Mouse (Mus musculus) heart, embryonic 13.5 days (tissue): ENCODE measurements around the gene Ttc30a2. TPM values are rescaled to one million over a fixed set of nuclear protein-coding genes. Genes with fewer than 3 reads are reported as not detected.
"Not testable (repeated sequence)": the region's sequence is repeated elsewhere in the genome, so short reads cannot be mapped to it uniquely, and the experiment has no call there.

ENCODE experiments used
- ATAC-seq: fragments of 200-750 bp; cut with Nextera tagmentation; 2 replicates; pipeline ENCODE4 v1.8.0; 2017; ENCODE audit warnings: moderate TSS enrichment; ENCODE audit not compliant: insufficient number of reproducible peaks, low FRiP score, low TSS enrichment; ENCODE audit errors: extremely low read depth
- H3K27ac ChIP-seq: fragments of 300-500 bp; sonication (generic); replicated peaks from 2 replicates; pipeline ENCODE4 v1.5.1; 2015; ENCODE audit warnings: moderate library complexity, mild to moderate bottlenecking, inconsistent platforms
- H3K27me3 ChIP-seq: fragments of 300-500 bp; sonication (generic); replicated peaks from 2 replicates; pipeline ENCODE4 v1.6.1; 2015; ENCODE audit warnings: mild to moderate bottlenecking, inconsistent platforms
- H3K36me3 ChIP-seq: fragments of 300-500 bp; sonication (generic); 2 replicates; pipeline ENCODE4 v1.6.1; 2015; ENCODE audit warnings: mild to moderate bottlenecking, inconsistent platforms
- H3K4me1 ChIP-seq: fragments of 300-500 bp; sonication (generic); 2 replicates; pipeline ENCODE4 v1.6.1; 2015; ENCODE audit warnings: inconsistent platforms
- H3K4me2 ChIP-seq: fragments of 300-500 bp; sonication (generic); 2 replicates; pipeline ENCODE4 v1.6.1; 2015; ENCODE audit warnings: inconsistent platforms, mild to moderate bottlenecking, moderate library complexity
- H3K4me3 ChIP-seq: fragments of 300-500 bp; sonication (generic); 2 replicates; pipeline ENCODE4 v1.5.1; 2015; ENCODE audit warnings: moderate library complexity, mild to moderate bottlenecking, inconsistent platforms
- H3K9ac ChIP-seq: fragments of 300-500 bp; sonication (generic); 2 replicates; pipeline ENCODE4 v1.6.1; 2015; ENCODE audit warnings: inconsistent platforms, mild to moderate bottlenecking, moderate library complexity
- H3K9me3 ChIP-seq: fragments of 300-500 bp; sonication (generic); 2 replicates; pipeline ENCODE4 v1.6.1; 2016; ENCODE audit warnings: inconsistent platforms
- WGBS: fragments of 180-500 bp; shearing (Covaris S2); methylation state at CpG from one replicate; pipeline ENCODE4 v1.1.7; 2015; ENCODE audit warnings: mixed read lengths; 5-methylcytosine and 5-hydroxymethylcytosine counted together
- polyA plus RNA-seq: library from polyadenylated mRNA; unstranded; fragments of >200 nt; fragmentation: Nextera tagmentation; extraction: Ambion mirVana; gene quantifications from 2 replicates; pipeline ENCODE4 v1.2.1, GENCODE M21; 2015

Ttc30a2 gene
- polyA plus RNA-seq, 1 experiment from 2014 or later = 1.2 TPM

GRCm38 (mm10) chr2:75980933-75981439 is 3.0 kb upstream of the Ttc30a2 start:
- H3K36me3 ChIP-seq, H3K4me1 ChIP-seq, H3K27ac ChIP-seq, H3K9me3 ChIP-seq, ATAC-seq, H3K27me3 ChIP-seq: not testable (repeated sequence)
- 86% methylated on average over 13 of the region's 13 CpGs for WGBS
- Histone ChIP-seq H3K4me2 (peak overlapping the region; percentile 76), H3K9ac (peak overlapping the region; percentile 75), H3K4me3 (peak overlapping the region; percentile 63)

- not testable (repeated sequence) for H3K36me3 ChIP-seq, H3K4me3 ChIP-seq, H3K9me3 ChIP-seq, H3K4me2 ChIP-seq, ATAC-seq, H3K4me1 ChIP-seq, H3K9ac ChIP-seq, H3K27me3 ChIP-seq, H3K27ac ChIP-seq
- 69% methylated on average over 2 of the region's 2 CpGs for WGBS
Measured at GRCm38 (mm10) chr2:75976070-75976469, 1.9 kb downstream of the Ttc30a2 start.

GRCm38 (mm10) chr2:75974131-75974530 is 3.8 kb downstream of the Ttc30a2 start:
- H3K4me3 ChIP-seq = no peak overlapping the region
- no peak overlapping the region for H3K9ac ChIP-seq
- H3K4me1 ChIP-seq = peaks cover 9% of the 10 kb centered on the region
- WGBS = 38% methylated on average over 9 of the region's 9 CpGs
- no peaks in the 10 kb centered on the region for H3K36me3 ChIP-seq
- no peaks in the 10 kb centered on the region for H3K9me3 ChIP-seq
- peak overlapping the region; percentile 11; the same call in 1 of the 2 replicates for H3K4me2 ChIP-seq
- ATAC-seq = no peak
- H3K27ac ChIP-seq = no peak overlapping the region
- no peaks in the 10 kb centered on the region for H3K27me3 ChIP-seq

GRCm38 (mm10) chr2:75964972-75965371 is 13.0 kb downstream of the Ttc30a2 start:
- H3K9me3 ChIP-seq = no peaks in the 10 kb centered on the region
- H3K4me1 ChIP-seq = peaks cover 34% of the 10 kb centered on the region
- no peaks in the 10 kb centered on the region for H3K27me3 ChIP-seq
- H3K9ac ChIP-seq = peak overlapping the region; percentile 63
- no peak for ATAC-seq
- 17% methylated on average over 5 of the region's 5 CpGs for WGBS
- H3K4me2 ChIP-seq = peak overlapping the region; percentile 72
- no peaks in the 10 kb centered on the region for H3K36me3 ChIP-seq
- H3K27ac ChIP-seq = peak overlapping the region; percentile 70
- peak overlapping the region; percentile 38 for H3K4me3 ChIP-seq

- H3K4me3 ChIP-seq = peak overlapping the region; percentile 38
- H3K4me2 ChIP-seq = peak overlapping the region; percentile 72
- no peaks in the 10 kb centered on the region for H3K9me3 ChIP-seq
- peaks cover 39% of the 10 kb centered on the region for H3K4me1 ChIP-seq
- H3K9ac ChIP-seq = peak overlapping the region; percentile 63
- peak overlapping the region; percentile 70 for H3K27ac ChIP-seq
- ATAC-seq = no peak
- no peaks in the 10 kb centered on the region for H3K27me3 ChIP-seq
- 6% methylated on average over 14 of the region's 14 CpGs for WGBS
- H3K36me3 ChIP-seq = no peaks in the 10 kb centered on the region
Measured at GRCm38 (mm10) chr2:75964512-75964911, 13.5 kb downstream of the Ttc30a2 start.

- Histone ChIP-seq H3K27me3 (no peaks in the 10 kb centered on the region), H3K9ac (peak overlapping the region; percentile 59), H3K4me3 (peak overlapping the region; percentile 38), H3K9me3 (no peaks in the 10 kb centered on the region), H3K4me2 (peak overlapping the region; percentile 72), H3K36me3 (no peaks in the 10 kb centered on the region), H3K27ac (peak overlapping the region; percentile 70; the same call in 1 of the 2 replicates), H3K4me1 (peaks cover 44% of the 10 kb centered on the region)
- no peak for ATAC-seq
- WGBS = 49% methylated on average over 5 of the region's 5 CpGs
Measured at GRCm38 (mm10) chr2:75964051-75964450, 13.9 kb downstream of the Ttc30a2 start.

- Histone ChIP-seq H3K4me1 (peaks cover 51% of the 10 kb centered on the region), H3K27me3 (no peaks in the 10 kb centered on the region), H3K4me2 (no peak overlapping the region), H3K36me3 (no peaks in the 10 kb centered on the region), H3K9me3 (no peaks in the 10 kb centered on the region), H3K9ac (no peak overlapping the region), H3K27ac (0 out of 2 replicates have a peak overlapping the region, but pooled peaks have one; percentile 1), H3K4me3 (no peak overlapping the region)
- no peak for ATAC-seq
- 74% methylated on average over 10 of the region's 10 CpGs for WGBS
Measured at GRCm38 (mm10) chr2:75963211-75963840, 14.6 kb downstream of the Ttc30a2 start.

- no peak; the same call in 1 of the 2 replicates for ATAC-seq
- Histone ChIP-seq H3K36me3 (no peaks in the 10 kb centered on the region), H3K27ac (peak overlapping the region; percentile 73), H3K9ac (peak overlapping the region; percentile 33; the same call in 1 of the 2 replicates), H3K4me3 (no peak overlapping the region), H3K4me1 (peaks cover 51% of the 10 kb centered on the region), H3K9me3 (no peaks in the 10 kb centered on the region), H3K4me2 (peak overlapping the region; percentile 61), H3K27me3 (no peaks in the 10 kb centered on the region)
- WGBS = 38% methylated on average over 15 of the region's 15 CpGs
Measured at GRCm38 (mm10) chr2:75960366-75961330, 17.3 kb downstream of the Ttc30a2 start.

GRCm38 (mm10) chr2:75959850-75960365 is 18.1 kb downstream of the Ttc30a2 start:
- H3K4me3 ChIP-seq = peak overlapping the region; percentile 18
- H3K4me1 ChIP-seq = peaks cover 50% of the 10 kb centered on the region
- no peaks in the 10 kb centered on the region for H3K27me3 ChIP-seq
- peak; percentile 49; the same call in 1 of the 2 replicates for ATAC-seq
- no peaks in the 10 kb centered on the region for H3K9me3 ChIP-seq
- WGBS = 6% methylated on average over 15 of the region's 15 CpGs
- H3K36me3 ChIP-seq = no peaks in the 10 kb centered on the region
- H3K27ac ChIP-seq = peak overlapping the region; percentile 73
- H3K9ac ChIP-seq = peak overlapping the region; percentile 68
- H3K4me2 ChIP-seq = peak overlapping the region; percentile 61

- 21% methylated on average over 18 of the region's 18 CpGs for WGBS
- peak overlapping the region; percentile 68 for H3K9ac ChIP-seq
- no peak for ATAC-seq
Measured at GRCm38 (mm10) chr2:75959183-75959849, 18.7 kb downstream of the Ttc30a2 start.

More at GRCm38 (mm10) chr2:75959183-75959849, 18.7 kb downstream of the Ttc30a2 start:
- Histone ChIP-seq H3K4me3 (peak overlapping the region; percentile 18), H3K9me3 (no peaks in the 10 kb centered on the region), H3K36me3 (no peaks in the 10 kb centered on the region), H3K27ac (peak overlapping the region; percentile 73), H3K27me3 (no peaks in the 10 kb centered on the region), H3K4me2 (peak overlapping the region; percentile 61), H3K4me1 (peaks cover 44% of the 10 kb centered on the region)
